Mouse (Mus musculus) myocyte (in vitro differentiated cells): ENCODE measurements at regions not wholly inside any gene's neighbourhood (a gene's known extent, or its start where the extent isn't known, plus 50 kb on each side); places are given as distances from the start of the nearest gene placed in this dataset.

ENCODE experiments used
- MYOG ChIP-seq, 3 experiments: IDR thresholded peaks; one replicate each; pipeline ENCODE4 v1.6.1; 2011; ENCODE audit warnings: control low read depth in 2 of 3, low read depth in 2 of 3, mild to moderate bottlenecking in 2 of 3; ENCODE audit not compliant: insufficient read length in 2 of 3, control insufficient read depth in 1 of 3, insufficient read depth in 1 of 3
- POLR2A ChIP-seq: IDR thresholded peaks from one replicate; pipeline ENCODE4 v1.6.1; 2011; ENCODE audit warnings: low read depth, mild to moderate bottlenecking, control low read depth, moderate library complexity; ENCODE audit not compliant: insufficient read length
- POLR2AphosphoS2 ChIP-seq: IDR thresholded peaks from one replicate; pipeline ENCODE4 v1.6.1; 2011; ENCODE audit warnings: low read depth, control low read depth; ENCODE audit not compliant: insufficient read length

- TF ChIP-seq POLR2A (no peak), POLR2AphosphoS2 (no peak), MYOG (IDR thresholded peaks at IDR 0.05; ENCODE audit: control insufficient read depth in 1 of 3, insufficient read depth in 1 of 3, insufficient read length in 2 of 3, low read depth in 2 of 3) (no peak)
These were observed 232.5 kb downstream of the Ttll7 start for GRCm38 (mm10) chr3:147084624-147085189.
